Mouse (Mus musculus): Measurements from ENCODE around the gene Spata33.
"Not testable (repeated sequence)": the region's sequence is repeated elsewhere in the genome, so short reads cannot be mapped to it uniquely, and the experiment has no call there.

Spata33 gene

DNA sequence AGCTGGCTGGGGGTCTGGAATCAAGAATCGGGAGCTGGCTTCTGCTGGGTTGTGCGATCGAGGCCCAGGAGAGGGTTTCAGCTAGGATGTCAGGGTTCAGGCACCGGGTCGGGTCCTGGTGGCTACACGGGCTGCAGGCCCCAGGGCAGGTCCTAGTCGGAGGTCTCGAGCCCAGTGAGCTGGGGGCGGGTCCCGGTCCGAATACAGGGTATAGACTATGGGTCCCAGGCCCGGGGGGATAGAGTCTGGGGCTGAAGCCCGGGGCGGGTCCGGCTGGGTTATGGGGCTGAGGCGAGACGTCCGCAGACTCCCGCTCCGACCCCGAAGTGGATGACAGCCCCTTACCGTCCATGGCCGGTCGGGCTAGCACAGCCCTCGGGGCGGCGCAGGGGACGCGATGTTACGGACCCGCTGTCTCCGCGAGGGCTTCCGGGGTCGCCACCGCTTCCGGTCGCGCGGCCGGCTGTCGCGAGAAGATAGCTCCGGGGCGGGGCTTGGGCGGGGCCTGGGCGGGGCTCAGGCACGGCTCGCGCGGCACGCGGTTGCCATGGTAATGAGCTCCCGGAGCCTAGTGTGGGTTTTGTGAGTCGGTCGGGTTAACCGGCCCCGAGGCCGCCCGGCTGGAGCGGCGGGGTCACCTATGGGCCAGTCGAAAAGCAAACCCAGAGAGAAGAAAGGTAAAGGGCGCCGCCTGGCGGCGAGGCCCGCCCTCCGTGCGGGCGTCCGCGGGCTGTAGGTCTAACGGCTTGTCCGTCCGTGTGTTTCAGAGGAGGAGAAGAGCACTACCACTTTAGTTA, at the start of gene Spata33, which contains the start of gene Chmp1a:
Spata33 (plus strand) TSS at position 512 of the 797 bp plus-strand sequence.
Chmp1a (minus strand) TSS at position 443 of the 797 bp plus-strand sequence.
- DNase-seq (ENCODE audit: low spot score) = peak; percentile 90

GRCm38 (mm10) chr8:123181391-123181790, 31.2 kb upstream of the Spata33 start:
- peak; percentile 28 for DNase-seq (ENCODE audit: low spot score)

DNA sequence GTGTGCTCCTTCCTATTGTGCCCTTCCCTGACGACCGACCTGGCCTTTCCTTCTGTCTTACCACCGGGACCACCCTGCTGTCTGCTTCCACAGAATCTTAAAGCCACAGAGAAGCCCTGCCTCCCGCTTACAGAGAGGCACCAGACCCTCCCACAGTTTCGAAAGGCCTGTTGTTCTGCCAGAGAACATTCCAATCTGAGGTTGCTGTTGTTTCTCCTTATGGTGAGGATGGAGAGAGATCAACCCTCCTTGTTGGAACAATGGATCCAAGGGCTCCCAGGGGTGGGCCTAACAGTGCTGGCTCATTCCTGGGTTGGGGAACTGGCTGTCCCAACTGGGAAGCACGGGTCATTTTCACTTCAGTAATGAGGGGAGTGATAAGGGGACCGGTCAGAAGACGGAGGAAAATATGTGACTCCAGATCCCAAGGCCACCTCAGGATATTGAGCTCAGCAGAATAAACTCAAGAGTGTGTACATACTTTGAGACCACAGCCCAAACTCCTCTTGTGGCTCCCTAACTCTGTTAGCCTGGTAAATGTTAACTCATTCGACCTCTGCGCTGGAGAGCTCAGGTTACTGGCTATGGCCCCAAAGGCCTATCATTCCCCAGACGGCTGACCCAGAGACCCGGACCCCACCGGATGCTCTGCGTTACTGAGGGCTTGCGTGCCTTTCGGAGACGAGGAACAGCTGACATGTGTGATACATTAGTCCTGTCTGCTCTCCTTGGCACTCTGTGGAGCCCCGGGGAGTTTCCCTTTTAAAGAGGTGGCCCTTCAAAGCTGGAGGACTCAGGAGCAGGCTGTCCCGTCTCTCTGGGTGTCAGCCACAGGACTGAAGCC, 26.8 kb upstream of the Spata33 start, which contains the start of gene Dpep1:
Dpep1 (plus strand) TSS at position 677 of the 844 bp plus-strand sequence.
- DNase-seq (ENCODE audit: low spot score) = peak; percentile 78

GRCm38 (mm10) chr8:123188006-123188405, 24.6 kb upstream of the Spata33 start:
- DNase-seq (ENCODE audit: low spot score) = no peak

- no peak for DNase-seq (ENCODE audit: low spot score)
Observed at GRCm38 (mm10) chr8:123188841-123189240, 23.8 kb upstream of the Spata33 start.

GRCm38 (mm10) chr8:123190678-123191077, 22.0 kb upstream of the Spata33 start:
- DNase-seq (ENCODE audit: low spot score) = peak; percentile 70

DNA sequence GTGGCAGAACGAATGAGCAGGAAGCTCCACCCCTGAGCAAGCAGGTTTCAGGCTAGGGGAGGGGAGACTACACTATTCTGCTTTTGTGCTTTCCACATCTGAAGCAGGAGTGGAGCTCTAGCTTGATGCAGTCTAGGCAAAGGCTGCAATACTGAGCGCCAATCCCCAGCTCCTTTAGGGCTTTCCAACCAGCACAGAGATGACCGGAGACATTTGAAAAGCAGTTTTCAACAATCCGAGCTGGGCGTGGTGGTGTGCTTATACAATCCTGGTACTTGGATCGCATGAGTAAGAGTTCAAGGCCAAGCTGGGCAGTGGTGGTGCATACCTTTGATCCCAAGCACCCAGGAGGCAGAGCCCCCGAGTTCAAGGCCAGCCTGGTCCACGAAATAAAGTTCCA, 20.7 kb upstream of the Spata33 start:
- no peak for DNase-seq (ENCODE audit: low spot score)

DNA sequence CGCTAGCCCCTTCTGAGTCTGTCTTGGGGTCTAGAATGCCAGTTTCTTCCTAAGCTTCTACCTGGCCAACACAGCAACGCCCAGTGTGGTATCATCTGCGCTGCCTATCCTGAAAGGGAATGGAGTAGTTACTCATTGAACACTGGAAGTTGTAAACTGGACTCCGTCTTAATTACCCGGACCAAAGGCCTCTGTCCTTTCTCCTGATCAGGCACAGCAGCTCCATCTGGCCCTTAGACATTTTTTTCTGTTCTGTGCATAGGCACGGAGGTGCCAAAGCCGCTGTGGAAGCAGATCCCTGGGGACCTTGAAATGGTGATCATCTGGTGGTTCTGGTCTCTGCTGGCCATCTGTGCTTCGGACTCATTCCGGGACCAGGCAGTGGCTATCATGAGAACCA, 18.9 kb upstream of the Spata33 start:
- DNase-seq (ENCODE audit: low spot score) = no peak

DNA sequence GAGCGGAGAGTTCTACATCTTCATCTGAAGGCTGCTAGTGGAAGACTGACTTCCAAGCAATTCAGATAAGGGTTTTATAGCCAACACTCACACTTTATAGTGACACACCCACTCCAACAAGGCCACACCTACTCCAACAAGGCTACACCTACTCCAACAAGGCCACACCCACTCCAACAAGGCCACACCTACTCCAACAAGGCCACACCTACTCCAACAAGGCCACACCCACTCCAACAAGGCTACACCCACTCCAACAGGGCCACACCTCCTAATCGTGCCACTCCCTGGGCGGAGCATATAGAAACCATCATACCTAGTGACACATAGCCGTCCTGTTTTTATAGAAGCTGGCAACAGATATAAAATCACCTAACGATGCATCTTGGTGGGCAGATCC, 15.6 kb upstream of the Spata33 start:
- DNase-seq (ENCODE audit: low spot score) = not testable (repeated sequence)

GRCm38 (mm10) chr8:123199864-123200263, 12.8 kb upstream of the Spata33 start:
- DNase-seq (ENCODE audit: low spot score) = no peak

DNA sequence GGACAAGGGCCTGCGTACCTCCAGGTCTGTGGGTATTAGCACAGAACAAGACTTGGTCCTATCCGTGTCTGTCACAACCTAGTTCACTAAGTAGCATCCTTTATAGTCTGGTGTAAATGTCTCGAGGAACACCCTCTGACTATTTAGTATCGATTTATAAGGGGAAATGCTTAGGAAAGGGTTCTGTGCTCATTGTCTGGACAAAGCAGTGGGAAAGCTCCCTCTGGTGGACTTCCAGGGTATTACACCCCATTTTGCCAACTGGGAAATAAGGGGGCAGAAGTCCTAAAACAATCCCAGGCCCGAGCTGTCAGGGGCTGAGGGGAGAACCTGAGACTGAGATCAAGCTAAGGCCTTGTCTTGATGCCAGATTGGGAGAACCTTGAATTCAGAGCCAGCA, 10.3 kb upstream of the Spata33 start:
- peak; percentile 63 for DNase-seq (ENCODE audit: low spot score)

GRCm38 (mm10) chr8:123203571-123203970, 9.1 kb upstream of the Spata33 start:
- no peak for DNase-seq (ENCODE audit: low spot score)

DNA sequence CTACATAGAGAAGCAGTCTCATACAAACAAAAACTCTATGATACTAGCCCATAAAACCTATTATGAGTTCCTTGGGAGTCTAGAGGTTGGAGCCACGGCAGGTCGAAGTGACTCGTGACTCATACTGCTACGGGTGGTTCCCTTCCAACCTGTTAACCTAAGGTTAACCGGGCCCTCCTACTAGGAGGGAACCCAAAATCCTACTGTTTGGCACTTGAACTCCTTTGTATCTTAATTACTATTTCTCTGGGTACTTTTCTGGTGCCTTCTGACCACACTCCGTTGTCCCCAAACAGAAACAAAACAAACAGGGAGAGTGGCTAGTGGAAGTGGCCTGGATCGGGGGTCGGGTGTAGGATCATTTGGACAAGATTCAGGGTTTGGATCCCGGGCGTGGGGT, 756 bp upstream of the Spata33 start:
- no peak for DNase-seq (ENCODE audit: low spot score)

DNA sequence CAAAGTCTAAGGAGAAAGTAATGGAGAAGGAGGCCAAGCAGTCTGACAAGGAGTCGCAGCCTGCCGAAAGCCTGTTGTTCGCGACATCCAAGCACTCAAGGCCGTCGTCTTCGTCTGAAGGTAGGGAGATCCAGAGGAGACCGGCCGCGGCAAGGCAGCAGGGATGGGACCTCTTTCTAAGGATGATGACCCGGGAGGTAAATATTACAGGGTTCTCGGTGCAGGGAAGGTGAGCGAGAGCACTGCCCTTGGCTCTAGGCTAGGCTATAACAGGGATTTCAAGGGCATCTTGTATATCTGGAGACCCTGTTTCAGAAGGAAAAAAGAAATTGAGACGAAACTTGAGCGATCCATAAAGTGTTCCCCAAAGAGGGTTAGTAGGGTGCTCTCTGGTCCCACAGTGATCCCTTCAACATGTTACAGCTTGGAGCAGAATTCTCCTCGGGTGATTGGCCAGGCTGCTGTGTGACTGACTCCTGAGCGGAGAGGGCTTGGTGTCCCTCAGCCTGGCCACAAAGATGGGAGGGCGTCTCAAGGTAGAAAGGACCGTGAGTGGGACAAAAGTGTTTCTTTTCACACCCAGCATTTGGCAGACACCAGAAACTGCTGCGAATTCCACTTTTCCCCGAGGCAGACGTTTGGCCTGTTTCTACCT, 613 bp downstream of the Spata33 start:
- DNase-seq (ENCODE audit: low spot score) = no peak

- DNase-seq (ENCODE audit: low spot score) = no peak
Observed at GRCm38 (mm10) chr8:123215430-123215829, 2.8 kb downstream of the Spata33 start.

DNA sequence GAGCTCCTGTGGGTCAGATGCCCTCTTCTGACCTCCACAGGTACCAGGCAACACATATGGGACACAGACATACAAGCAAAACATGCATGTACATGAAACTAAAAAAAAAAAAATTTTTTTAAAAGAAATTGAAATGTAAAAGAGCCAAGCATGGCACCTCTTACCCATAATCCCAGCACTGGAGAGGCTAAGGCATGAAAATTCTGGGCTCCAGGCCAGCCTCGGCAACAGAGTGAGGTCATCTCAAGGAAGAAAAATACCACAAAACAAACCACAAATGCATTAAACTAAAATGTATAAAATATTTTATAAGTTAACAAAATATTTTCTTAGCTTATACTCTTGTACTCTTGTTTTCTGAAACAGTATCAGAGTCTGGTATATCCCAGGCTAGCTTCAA, 8.3 kb downstream of the Spata33 start:
- DNase-seq (ENCODE audit: low spot score) = no peak

DNA sequence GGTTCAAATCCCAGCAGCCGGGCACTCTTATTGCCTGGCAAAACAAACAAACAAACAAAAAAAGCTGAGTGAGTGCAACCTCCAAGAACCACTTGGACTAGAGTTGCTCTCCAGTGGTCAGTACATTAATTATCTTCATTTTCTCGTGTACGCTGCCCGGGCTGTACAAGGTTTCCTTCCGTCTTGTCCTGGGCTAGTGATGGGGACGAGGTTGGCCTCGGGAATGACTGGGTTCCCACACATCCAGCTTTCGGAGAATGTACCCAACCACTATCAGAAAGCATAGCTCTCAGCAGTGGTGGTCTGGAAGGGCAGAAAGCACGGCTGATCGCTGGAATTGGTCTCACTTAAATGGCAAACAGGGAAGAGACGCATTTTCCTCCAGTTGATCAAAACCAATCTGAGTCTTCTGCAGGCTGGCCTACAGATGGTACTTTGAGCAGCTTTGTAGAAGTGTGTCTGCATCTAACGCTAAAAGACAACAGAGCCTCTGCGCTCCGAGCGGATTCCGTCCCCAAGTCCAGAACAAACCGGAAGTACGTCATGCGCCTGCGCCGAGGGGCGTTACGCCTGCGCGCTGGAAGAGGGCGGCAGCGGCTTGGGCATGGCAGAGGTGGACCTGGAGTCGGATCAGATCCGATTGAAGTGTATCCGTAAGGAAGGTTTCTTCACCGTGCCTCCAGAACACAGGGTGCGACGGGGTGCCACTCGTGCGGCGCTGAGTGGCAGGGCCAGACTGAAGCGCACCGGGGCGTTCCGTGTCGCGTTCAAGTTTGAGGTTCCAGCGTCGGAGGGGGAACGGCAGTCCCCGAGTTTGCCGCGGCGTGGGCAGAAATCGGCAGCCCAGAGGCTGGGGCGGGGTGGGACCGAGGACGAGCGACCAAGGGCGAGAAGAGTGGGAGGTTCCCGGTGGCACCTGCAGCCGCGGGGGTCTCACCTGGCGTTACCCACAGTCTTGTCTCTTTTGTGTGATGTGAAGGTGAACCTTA, 11.9 kb downstream of the Spata33 start, which contains the start of gene Cdk10:
Cdk10 (plus strand) TSS at position 565 of the 989 bp plus-strand sequence.
- peak; percentile 94 for DNase-seq (ENCODE audit: low spot score)

DNA sequence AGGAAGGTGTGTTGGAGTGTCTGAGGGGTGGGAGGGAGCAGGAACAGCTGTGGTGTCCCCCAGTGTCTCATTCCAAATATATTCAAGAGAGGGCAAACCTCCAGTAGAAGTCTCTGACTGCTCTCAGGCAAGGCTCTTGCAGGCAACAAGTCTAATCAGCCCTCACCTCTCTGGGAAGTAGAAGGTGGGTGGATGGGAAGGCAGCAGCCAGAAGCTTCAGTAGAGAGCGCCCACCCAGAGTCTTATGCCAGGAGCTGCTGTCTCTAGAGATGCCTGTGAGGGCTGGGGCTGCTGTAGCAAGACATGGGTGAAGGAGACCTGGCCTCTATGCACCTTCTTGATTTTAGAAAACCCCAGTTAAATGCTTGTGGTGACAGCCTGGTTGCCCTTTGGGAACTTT, 15.8 kb downstream of the Spata33 start:
- DNase-seq (ENCODE audit: low spot score) = no peak

GRCm38 (mm10) chr8:123230326-123230725, 17.7 kb downstream of the Spata33 start:
- DNase-seq (ENCODE audit: low spot score) = not testable (repeated sequence)

GRCm38 (mm10) chr8:123231742-123232141, 19.1 kb downstream of the Spata33 start:
- no peak for DNase-seq (ENCODE audit: low spot score)

DNA sequence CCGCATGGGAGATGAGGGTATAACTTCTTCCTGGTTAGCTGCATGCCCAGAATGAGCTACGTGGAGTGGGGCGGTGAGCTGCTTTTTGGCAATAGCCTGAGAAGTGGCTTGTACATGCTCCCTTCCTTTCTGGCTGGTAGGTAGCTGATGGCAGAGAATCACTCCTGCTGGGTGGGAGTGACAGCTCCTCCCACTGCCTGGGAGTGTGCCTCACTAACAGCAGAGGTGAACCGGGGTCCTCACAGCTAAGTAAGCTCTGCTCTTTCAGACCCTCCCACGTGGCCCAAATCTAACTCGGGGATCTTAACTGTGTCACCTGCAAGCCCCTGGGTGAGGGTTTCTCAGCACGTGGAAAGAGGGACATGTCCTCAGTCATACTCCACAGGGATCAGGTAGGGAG, 19.9 kb downstream of the Spata33 start:
- no peak for DNase-seq (ENCODE audit: low spot score)

Data from lung, postnatal 25 days (tissue).